Mouse (Mus musculus): ENCODE results near the gene Nelfcd. TPM values are rescaled to one million over a fixed set of nuclear protein-coding genes. Genes with fewer than 3 reads are reported as not detected.
A peak's percentile ranks its signal among the peaks of the same experiment; 100 is the strongest.

Nelfcd gene
- polyA plus RNA-seq (2014; fragmentation: Nextera tagmentation; extraction: Ambion mirVana), result 178 and 192 TPM in 2 replicates

- no peaks in the 10 kb centered on the region for H3K27me3 ChIP-seq (ENCODE audit: control insufficient read depth, insufficient read depth, low read length)
- no peaks in the 10 kb centered on the region for H3K9me3 ChIP-seq (ENCODE audit: control insufficient read depth, low read length)
- peak; percentile 97 for ATAC-seq (replicated peaks; ENCODE audit: low FRiP score)
- peak within 1 kb of the TSS; percentile 78 for H3K4me2 ChIP-seq (ENCODE audit: low read depth, low read length, severe bottlenecking)
- H3K36me3 ChIP-seq (ENCODE audit: control insufficient read depth, insufficient read depth, low read length), result no peaks in the 10 kb centered on the region
- under 1% methylated on average over 40 of the region's 40 CpGs for WGBS
- peak; percentile 97 for DNase-seq (ENCODE audit: low spot score)
- peak within 1 kb of the TSS; percentile 93 for H3K9ac ChIP-seq (ENCODE audit: low read length)
- H3K4me3 ChIP-seq (ENCODE audit: low read depth, low read length), result peak within 1 kb of the TSS; percentile 78
- peaks cover 6% of the 10 kb centered on the region; the same call in 1 of the 2 replicates for H3K4me1 ChIP-seq (replicated peaks; ENCODE audit: control insufficient read depth, insufficient read depth, low read length)
- H3K27ac ChIP-seq (ENCODE audit: low read depth, low read length), result no peak within 1 kb of the TSS
Observed at GRCm38 (mm10) chr2:174415731-174416310, at the start of gene Nelfcd. Gene Nelfcd, plus strand, starts transcription at chr2:174415804.

- Histone ChIP-seq H3K27me3 (ENCODE audit: control insufficient read depth, insufficient read depth, low read length) (no peaks in the 10 kb centered on the region), H3K36me3 (ENCODE audit: control insufficient read depth, insufficient read depth, low read length) (no peaks in the 10 kb centered on the region), H3K27ac (ENCODE audit: low read depth, low read length) (no peak overlapping the region), H3K4me1 (replicated peaks; ENCODE audit: control insufficient read depth, insufficient read depth, low read length) (no peaks in the 10 kb centered on the region), H3K4me3 (ENCODE audit: low read depth, low read length) (no peak overlapping the region), H3K9ac (ENCODE audit: low read length) (no peak overlapping the region), H3K9me3 (ENCODE audit: control insufficient read depth, low read length) (no peaks in the 10 kb centered on the region), H3K4me2 (ENCODE audit: low read depth, low read length, severe bottlenecking) (no peak overlapping the region)
- DNase-seq (ENCODE audit: low spot score) (no peak), ATAC-seq (replicated peaks; ENCODE audit: low FRiP score) (no peak)
- 82% methylated on average over 10 of the region's 10 CpGs for WGBS
Observed at GRCm38 (mm10) chr2:174366571-174366970, 49.0 kb upstream of the Nelfcd start.

- 88% methylated on average over 9 of the region's 9 CpGs for WGBS
- Histone ChIP-seq H3K27ac (ENCODE audit: low read depth, low read length) (no peak overlapping the region), H3K4me1 (replicated peaks; ENCODE audit: control insufficient read depth, insufficient read depth, low read length) (no peaks in the 10 kb centered on the region), H3K36me3 (ENCODE audit: control insufficient read depth, insufficient read depth, low read length) (no peaks in the 10 kb centered on the region), H3K27me3 (ENCODE audit: control insufficient read depth, insufficient read depth, low read length) (no peaks in the 10 kb centered on the region), H3K4me3 (ENCODE audit: low read depth, low read length) (no peak overlapping the region), H3K9ac (ENCODE audit: low read length) (no peak overlapping the region), H3K4me2 (ENCODE audit: low read depth, low read length, severe bottlenecking) (no peak overlapping the region), H3K9me3 (ENCODE audit: control insufficient read depth, low read length) (no peaks in the 10 kb centered on the region)
- no peak for ATAC-seq (replicated peaks; ENCODE audit: low FRiP score)
- no peak for DNase-seq (ENCODE audit: low spot score)
Observed at GRCm38 (mm10) chr2:174381021-174381420, 34.6 kb upstream of the Nelfcd start.

GRCm38 (mm10) chr2:174391936-174392335, 23.7 kb upstream of the Nelfcd start:
- no peaks in the 10 kb centered on the region for H3K36me3 ChIP-seq (ENCODE audit: control insufficient read depth, insufficient read depth, low read length)
- 92% methylated on average over 3 of the region's 3 CpGs for WGBS
- DNase-seq (ENCODE audit: low spot score) (no peak), ATAC-seq (replicated peaks; ENCODE audit: low FRiP score) (no peak)
- H3K4me2 ChIP-seq (ENCODE audit: low read depth, low read length, severe bottlenecking), result no peak overlapping the region
- no peak overlapping the region for H3K4me3 ChIP-seq (ENCODE audit: low read depth, low read length)
- H3K9me3 ChIP-seq (ENCODE audit: control insufficient read depth, low read length), result no peaks in the 10 kb centered on the region; the same call in 1 of the 2 replicates
- H3K9ac ChIP-seq (ENCODE audit: low read length), result no peak overlapping the region
- no peaks in the 10 kb centered on the region for H3K27me3 ChIP-seq (ENCODE audit: control insufficient read depth, insufficient read depth, low read length)
- no peaks in the 10 kb centered on the region for H3K4me1 ChIP-seq (replicated peaks; ENCODE audit: control insufficient read depth, insufficient read depth, low read length)
- H3K27ac ChIP-seq (ENCODE audit: low read depth, low read length), result no peak overlapping the region

GRCm38 (mm10) chr2:174392554-174392953, 23.1 kb upstream of the Nelfcd start:
- Histone ChIP-seq H3K36me3 (ENCODE audit: control insufficient read depth, insufficient read depth, low read length) (no peaks in the 10 kb centered on the region), H3K4me3 (ENCODE audit: low read depth, low read length) (no peak overlapping the region), H3K4me1 (replicated peaks; ENCODE audit: control insufficient read depth, insufficient read depth, low read length) (no peaks in the 10 kb centered on the region), H3K4me2 (ENCODE audit: low read depth, low read length, severe bottlenecking) (no peak overlapping the region), H3K27ac (ENCODE audit: low read depth, low read length) (no peak overlapping the region), H3K27me3 (ENCODE audit: control insufficient read depth, insufficient read depth, low read length) (no peaks in the 10 kb centered on the region), H3K9ac (ENCODE audit: low read length) (no peak overlapping the region), H3K9me3 (ENCODE audit: control insufficient read depth, low read length) (no peaks in the 10 kb centered on the region; the same call in 1 of the 2 replicates)
- ATAC-seq (replicated peaks; ENCODE audit: low FRiP score) (no peak), DNase-seq (ENCODE audit: low spot score) (no peak)
- 65% methylated on average over 7 of the region's 9 CpGs for WGBS

- 88% methylated on average over 5 of the region's 5 CpGs for WGBS
- H3K9me3 ChIP-seq (ENCODE audit: control insufficient read depth, low read length), result no peaks in the 10 kb centered on the region; the same call in 1 of the 2 replicates
- no peak for DNase-seq (ENCODE audit: low spot score)
- H3K9ac ChIP-seq (ENCODE audit: low read length), result no peak overlapping the region
- H3K36me3 ChIP-seq (ENCODE audit: control insufficient read depth, insufficient read depth, low read length), result no peaks in the 10 kb centered on the region
- no peak overlapping the region for H3K27ac ChIP-seq (ENCODE audit: low read depth, low read length)
- ATAC-seq (replicated peaks; ENCODE audit: low FRiP score), result no peak
- no peak overlapping the region for H3K4me2 ChIP-seq (ENCODE audit: low read depth, low read length, severe bottlenecking)
- H3K4me3 ChIP-seq (ENCODE audit: low read depth, low read length), result no peak overlapping the region
- no peaks in the 10 kb centered on the region for H3K27me3 ChIP-seq (ENCODE audit: control insufficient read depth, insufficient read depth, low read length)
- H3K4me1 ChIP-seq (replicated peaks; ENCODE audit: control insufficient read depth, insufficient read depth, low read length), result no peaks in the 10 kb centered on the region
Observed at GRCm38 (mm10) chr2:174393383-174393782, 22.2 kb upstream of the Nelfcd start.

GRCm38 (mm10) chr2:174396643-174397042, 19.0 kb upstream of the Nelfcd start:
- Histone ChIP-seq H3K4me3 (ENCODE audit: low read depth, low read length) (no peak overlapping the region), H3K27me3 (ENCODE audit: control insufficient read depth, insufficient read depth, low read length) (no peaks in the 10 kb centered on the region), H3K36me3 (ENCODE audit: control insufficient read depth, insufficient read depth, low read length) (no peaks in the 10 kb centered on the region), H3K4me2 (ENCODE audit: low read depth, low read length, severe bottlenecking) (no peak overlapping the region), H3K27ac (ENCODE audit: low read depth, low read length) (no peak overlapping the region), H3K4me1 (replicated peaks; ENCODE audit: control insufficient read depth, insufficient read depth, low read length) (no peaks in the 10 kb centered on the region), H3K9me3 (ENCODE audit: control insufficient read depth, low read length) (no peaks in the 10 kb centered on the region), H3K9ac (ENCODE audit: low read length) (no peak overlapping the region)
- DNase-seq (ENCODE audit: low spot score), result no peak
- 86% methylated on average over 10 of the region's 10 CpGs for WGBS
- no peak for ATAC-seq (replicated peaks; ENCODE audit: low FRiP score)

GRCm38 (mm10) chr2:174397065-174397464, 18.5 kb upstream of the Nelfcd start:
- H3K4me3 ChIP-seq (ENCODE audit: low read depth, low read length), result no peak overlapping the region
- no peaks in the 10 kb centered on the region for H3K36me3 ChIP-seq (ENCODE audit: control insufficient read depth, insufficient read depth, low read length)
- H3K4me1 ChIP-seq (replicated peaks; ENCODE audit: control insufficient read depth, insufficient read depth, low read length), result no peaks in the 10 kb centered on the region
- no peaks in the 10 kb centered on the region for H3K27me3 ChIP-seq (ENCODE audit: control insufficient read depth, insufficient read depth, low read length)
- no peaks in the 10 kb centered on the region for H3K9me3 ChIP-seq (ENCODE audit: control insufficient read depth, low read length)
- ATAC-seq (replicated peaks; ENCODE audit: low FRiP score), result no peak
- no peak for DNase-seq (ENCODE audit: low spot score)
- no peak overlapping the region for H3K27ac ChIP-seq (ENCODE audit: low read depth, low read length)
- no peak overlapping the region for H3K9ac ChIP-seq (ENCODE audit: low read length)
- H3K4me2 ChIP-seq (ENCODE audit: low read depth, low read length, severe bottlenecking), result no peak overlapping the region
- 85% methylated on average over 1 of the region's 1 CpGs for WGBS

- H3K36me3 ChIP-seq (ENCODE audit: control insufficient read depth, insufficient read depth, low read length), result no peaks in the 10 kb centered on the region
- H3K9me3 ChIP-seq (ENCODE audit: control insufficient read depth, low read length), result no peaks in the 10 kb centered on the region
- no peaks in the 10 kb centered on the region for H3K4me1 ChIP-seq (replicated peaks; ENCODE audit: control insufficient read depth, insufficient read depth, low read length)
- no peak overlapping the region for H3K27ac ChIP-seq (ENCODE audit: low read depth, low read length)
- 93% methylated on average over 6 of the region's 6 CpGs for WGBS
- H3K9ac ChIP-seq (ENCODE audit: low read length), result no peak overlapping the region
- no peak overlapping the region for H3K4me3 ChIP-seq (ENCODE audit: low read depth, low read length)
- DNase-seq (ENCODE audit: low spot score) (no peak), ATAC-seq (replicated peaks; ENCODE audit: low FRiP score) (no peak)
- no peaks in the 10 kb centered on the region for H3K27me3 ChIP-seq (ENCODE audit: control insufficient read depth, insufficient read depth, low read length)
- H3K4me2 ChIP-seq (ENCODE audit: low read depth, low read length, severe bottlenecking), result no peak overlapping the region
Observed at GRCm38 (mm10) chr2:174397881-174398280, 17.7 kb upstream of the Nelfcd start.

Measured in forebrain, embryonic 11.5 days (tissue).